Mouse (Mus musculus) C2C12 (cell line): Measurements from ENCODE around the gene 2700049A03Rik.

Experiments
- CEBPB ChIP-seq: IDR thresholded peaks from one replicate; pipeline ENCODE4 v1.6.1; 2011; ENCODE audit warnings: low read depth, mild to moderate bottlenecking, control low read depth, moderate library complexity
- CTCF ChIP-seq: IDR thresholded peaks from one replicate; pipeline ENCODE4 v1.5.1; 2011; ENCODE audit not compliant: control insufficient read depth, insufficient read depth, insufficient read length
- MAX ChIP-seq: IDR thresholded peaks from one replicate; pipeline ENCODE4 v1.6.1; 2011; ENCODE audit warnings: mild to moderate bottlenecking, control low read depth
- MYOD1 ChIP-seq: IDR thresholded peaks from one replicate; pipeline ENCODE4 v1.6.1; 2011; ENCODE audit warnings: low read depth; ENCODE audit not compliant: control insufficient read depth, insufficient read length
- MYOG ChIP-seq: IDR thresholded peaks from one replicate; pipeline ENCODE4 v1.6.1; 2011; ENCODE audit not compliant: control insufficient read depth, insufficient read length; ENCODE audit errors: extremely low read depth
- USF1 ChIP-seq: IDR thresholded peaks from one replicate; pipeline ENCODE4 v1.6.1; 2011; ENCODE audit warnings: low read depth, mild to moderate bottlenecking, control low read depth, moderate library complexity

DNA sequence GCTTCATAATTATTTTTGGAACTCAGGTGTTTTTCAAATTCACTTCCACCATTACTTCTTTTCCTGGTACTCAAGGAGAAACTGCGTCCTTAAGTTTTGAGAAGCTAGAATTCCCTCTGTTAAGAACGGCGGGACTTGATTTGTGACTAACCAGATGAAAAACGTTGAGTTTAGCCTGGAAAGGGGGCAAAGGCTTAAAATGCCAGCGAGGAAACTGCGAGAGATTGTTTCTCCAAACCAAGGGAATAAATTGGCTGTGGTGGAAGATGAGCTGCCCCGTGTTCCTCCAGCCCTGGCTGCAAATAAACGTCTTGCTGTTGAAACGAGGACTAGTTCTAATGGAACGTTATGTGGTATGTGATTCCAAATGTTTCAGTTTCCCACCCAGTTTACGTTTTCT lies 1.0 kb downstream of the 2700049A03Rik start:
- no peak for TF ChIP-seq MYOD1
- TF ChIP-seq CTCF, result no peak
- TF ChIP-seq MYOG, result no peak
- TF ChIP-seq MAX, result no peak
- no peak for TF ChIP-seq CEBPB
- no peak for TF ChIP-seq USF1
